Mouse (Mus musculus) bone marrow macrophage, adult 2 months (primary cell): ENCODE results near the gene Morf4l2. TPM values are rescaled to one million over a fixed set of nuclear protein-coding genes. Genes with fewer than 3 reads are reported as not detected.
"Not testable (repeated sequence)": the region's sequence is repeated elsewhere in the genome, so short reads cannot be mapped to it uniquely, and the experiment has no call there.

Source experiments
- H3K27ac ChIP-seq: 2 replicates; pipeline ENCODE4 v1.5.1; 2012; ENCODE audit warnings: low read depth, low read length; ENCODE audit not compliant: insufficient read depth
- H3K4me1 ChIP-seq: 2 replicates; pipeline ENCODE4 v1.6.1; 2012; ENCODE audit warnings: low read length; ENCODE audit not compliant: control insufficient read depth, insufficient read depth
- H3K4me3 ChIP-seq: 2 replicates; pipeline ENCODE4 v1.5.1; 2012; ENCODE audit warnings: mild to moderate bottlenecking, low read length, moderate library complexity; ENCODE audit not compliant: insufficient read depth
- CTCF ChIP-seq: IDR thresholded peaks from 2 replicates; pipeline ENCODE4 v1.5.1; 2012; ENCODE audit warnings: low read depth, mild to moderate bottlenecking, low read length, moderate library complexity
- POLR2A ChIP-seq: IDR thresholded peaks from 2 replicates; pipeline ENCODE4 v1.6.1; 2012; ENCODE audit warnings: mild to moderate bottlenecking, low read depth, low read length, borderline replicate concordance
- polyA plus RNA-seq: library from polyadenylated mRNA; stranded (reverse); fragments of >200 nt; gene quantifications from 2 replicates; pipeline ENCODE4 v1.2.4, GENCODE M21; 2012; ENCODE audit not compliant: missing spikeins, insufficient read depth, insufficient read length

Gene Morf4l2
- polyA plus RNA-seq, 1 experiment, result 185 TPM

DNA sequence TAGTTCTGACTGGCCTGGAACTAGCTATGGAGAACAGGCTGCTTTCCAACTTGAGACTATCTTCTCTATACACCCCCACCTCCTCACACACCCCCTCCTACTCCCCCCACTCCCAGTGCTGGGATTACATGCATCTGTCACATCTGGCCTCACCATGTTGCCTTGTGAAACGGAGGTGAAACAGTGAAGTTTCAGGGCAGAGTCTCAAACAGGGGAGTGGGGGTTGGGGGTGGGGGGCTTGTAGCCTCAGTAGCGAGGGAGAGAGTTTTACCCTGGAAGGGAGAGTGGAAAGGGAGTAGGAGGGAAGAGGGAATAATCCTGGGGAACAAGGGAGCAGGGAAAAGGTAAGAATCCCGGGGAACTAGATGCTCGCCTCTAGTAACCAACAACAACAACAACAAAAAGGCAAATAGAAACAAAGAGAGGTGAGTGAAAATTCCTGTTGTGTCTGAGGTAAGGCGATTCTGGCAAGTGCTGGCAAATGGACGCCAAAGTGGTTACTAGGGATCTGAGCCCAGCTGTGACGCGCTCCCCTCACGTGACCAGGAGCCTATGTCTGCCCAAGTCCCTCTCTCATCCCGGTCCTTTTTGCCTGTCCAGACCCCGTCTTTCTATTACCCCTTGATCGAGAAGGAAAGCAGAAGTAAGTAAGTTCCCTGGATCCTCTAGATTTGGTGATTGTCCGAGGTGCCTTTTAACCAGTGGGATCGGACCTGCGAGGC, 35.9 kb downstream of the Morf4l2 start, which contains the start of gene Tceal1:
Gene Tceal1 (plus strand): TSS at position 537 of the 722 bp plus-strand sequence.
- no peak within 1 kb of the TSS for H3K27ac ChIP-seq
- TF ChIP-seq CTCF (no peak), POLR2A (no peak)

GRCm38 (mm10) chrX:136693196-136693595, 50.3 kb downstream of the Morf4l2 start:
- Histone ChIP-seq H3K4me1 (no peaks in the 10 kb centered on the region), H3K27ac (no peak overlapping the region), H3K4me3 (no peak overlapping the region)
- TF ChIP-seq CTCF, result no peak
- no peak for TF ChIP-seq POLR2A

More for the DNA sequence above, 35.9 kb downstream of the Morf4l2 start, which contains the start of gene Tceal1:
- Histone ChIP-seq H3K4me1 (no peaks in the 10 kb centered on the region), H3K4me3 (peak within 1 kb of the TSS; percentile 56)

DNA sequence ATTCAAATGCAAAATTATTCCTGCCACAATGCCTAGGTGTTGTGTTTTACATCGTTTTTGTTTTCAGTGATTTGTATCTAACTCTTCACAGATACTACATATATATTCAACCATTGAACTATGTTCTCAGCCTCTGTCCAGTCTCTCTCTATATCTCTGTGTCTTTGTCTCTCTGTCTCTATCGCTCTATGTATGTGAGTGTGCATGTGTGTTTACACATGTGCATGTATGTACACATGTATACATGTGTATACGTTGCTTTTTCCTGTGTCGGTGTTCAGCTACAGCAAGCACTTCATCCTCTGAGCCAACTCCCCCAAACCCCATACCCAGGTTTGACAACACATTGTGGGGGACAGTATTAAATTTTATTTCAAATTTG, 51.2 kb downstream of the Morf4l2 start:
- H3K4me1 ChIP-seq, result no peaks in the 10 kb centered on the region
- no peak overlapping the region for H3K4me3 ChIP-seq
- TF ChIP-seq POLR2A, result no peak
- no peak for TF ChIP-seq CTCF
- no peak overlapping the region for H3K27ac ChIP-seq

GRCm38 (mm10) chrX:136691606-136692293, 51.7 kb downstream of the Morf4l2 start:
- H3K27ac ChIP-seq, H3K4me1 ChIP-seq, H3K4me3 ChIP-seq: not testable (repeated sequence)

Other genes with a start within 250 kb of the Morf4l2 start
- gene Kir3dl1, start 225.7 kb downstream of the Morf4l2 start, polyA plus RNA-seq, result not detected in 2 replicates
- not detected in 2 replicates for gene Kir3dl2, start 199.6 kb downstream of the Morf4l2 start, polyA plus RNA-seq
- gene Tceal3, start 152.8 kb downstream of the Morf4l2 start, polyA plus RNA-seq, result not detected in 2 replicates
- gene Tceal1, start 35.7 kb downstream of the Morf4l2 start, polyA plus RNA-seq, result 1.7 and 2.1 TPM in 2 replicates
- not detected in 2 replicates for gene Glra4, start 36.5 kb upstream of the Morf4l2 start, polyA plus RNA-seq
- gene Plp1, start 79.0 kb upstream of the Morf4l2 start, polyA plus RNA-seq, result 0.31 and 0.53 TPM in 2 replicates
- gene Rab9b, start 125.1 kb upstream of the Morf4l2 start, polyA plus RNA-seq, result not detected in 2 replicates
- gene H2bfm, start 183.6 kb upstream of the Morf4l2 start, polyA plus RNA-seq, result not detected in 2 replicates
- gene Tmsb15b2, start 231.8 kb upstream of the Morf4l2 start, polyA plus RNA-seq, result 5.7 and 5.9 TPM in 2 replicates
- gene Tmsb15l, start 233.2 kb upstream of the Morf4l2 start, polyA plus RNA-seq, result not detected in 2 replicates
- gene Tmsb15b1, start 233.2 kb upstream of the Morf4l2 start, polyA plus RNA-seq, result 6.1 and 7.2 TPM in 2 replicates
- not detected in 2 replicates for gene Zcchc18, start 249.5 kb upstream of the Morf4l2 start, polyA plus RNA-seq